Mouse (Mus musculus) limb, embryonic 11.5 days (tissue): ENCODE measurements around the gene Mdfi. TPM values are rescaled to one million over a fixed set of nuclear protein-coding genes. Genes with fewer than 3 reads are reported as not detected.

Experiments used
- polyA plus RNA-seq: library from polyadenylated mRNA; unstranded; fragments of >200 nt; fragmentation: Nextera tagmentation; extraction: Ambion mirVana; gene quantifications from 2 replicates; pipeline ENCODE4 v1.2.1, GENCODE M21; 2014

Mdfi gene
- polyA plus RNA-seq, 1 experiment from 2014 or later = 100.0 TPM

Other genes with a start within 250 kb of the Mdfi start
- gene Bysl, start 223.2 kb downstream of the Mdfi start, polyA plus RNA-seq = 30.7 and 31.6 TPM in 2 replicates
- 49.5 and 50.4 TPM in 2 replicates for gene Med20, start 223.1 kb downstream of the Mdfi start, polyA plus RNA-seq
- 1.3 and 1.5 TPM in 2 replicates for gene Gm20517, start 223.1 kb downstream of the Mdfi start, polyA plus RNA-seq
- gene Usp49, start 204.0 kb downstream of the Mdfi start, polyA plus RNA-seq = 4.7 and 6.7 TPM in 2 replicates
- gene Tomm6, start 146.3 kb downstream of the Mdfi start, polyA plus RNA-seq = 404 and 441 TPM in 2 replicates
- gene Frs3, start 145.7 kb downstream of the Mdfi start, polyA plus RNA-seq = 3.9 and 4.2 TPM in 2 replicates
- 0.95 and 1.3 TPM in 2 replicates for gene Gm21981, start 140.2 kb downstream of the Mdfi start, polyA plus RNA-seq
- 1.8 and 2.6 TPM in 2 replicates for gene Prickle4, start 140.0 kb downstream of the Mdfi start, polyA plus RNA-seq
- not detected in 2 replicates for gene Pgc, start 107.8 kb downstream of the Mdfi start, polyA plus RNA-seq
- gene Tfeb, start 97.7 kb downstream of the Mdfi start, polyA plus RNA-seq = 3.7 and 5.6 TPM in 2 replicates
- 30.5 and 30.7 TPM in 2 replicates for gene Foxp4, start 90.0 kb upstream of the Mdfi start, polyA plus RNA-seq
- gene 1700122O11Rik, start 203.6 kb upstream of the Mdfi start, polyA plus RNA-seq = not detected in 2 replicates